Mouse (Mus musculus) testis, adult 2 months (tissue): ENCODE results near the gene Ubiad1. TPM values are rescaled to one million over a fixed set of nuclear protein-coding genes. Genes with fewer than 3 reads are reported as not detected.

ENCODE experiments used
- H3K27ac ChIP-seq: fragments of 200-500 bp; 2 replicates; pipeline ENCODE4 v1.5.1; 2012; ENCODE audit warnings: low read depth, low read length; ENCODE audit not compliant: control insufficient read depth, insufficient read depth
- H3K27me3 ChIP-seq: fragments of 200-500 bp; 2 replicates; pipeline ENCODE4 v1.6.1; 2012; ENCODE audit warnings: mild to moderate bottlenecking, low read length, moderate library complexity; ENCODE audit not compliant: control insufficient read depth, insufficient read depth
- H3K36me3 ChIP-seq: fragments of 200-500 bp; 2 replicates; pipeline ENCODE4 v1.6.1; 2012; ENCODE audit warnings: mild to moderate bottlenecking, low read length; ENCODE audit not compliant: control insufficient read depth, insufficient read depth
- H3K4me1 ChIP-seq: fragments of 200-500 bp; 2 replicates; pipeline ENCODE4 v1.6.1; 2012; ENCODE audit warnings: low read length; ENCODE audit not compliant: control insufficient read depth, insufficient read depth
- H3K4me3 ChIP-seq: fragments of 200-500 bp; 2 replicates; pipeline ENCODE4 v1.5.1; 2012; ENCODE audit warnings: low read depth, mild to moderate bottlenecking, low read length, moderate library complexity, mixed read lengths; ENCODE audit not compliant: control insufficient read depth
- CTCF ChIP-seq: fragments of 200-500 bp; IDR thresholded peaks from 2 replicates; pipeline ENCODE4 v1.5.1; 2012; ENCODE audit warnings: low read depth, mild to moderate bottlenecking, inconsistent platforms, low read length, moderate library complexity; ENCODE audit not compliant: control insufficient read depth, insufficient read depth, insufficient replicate concordance
- POLR2A ChIP-seq: fragments of 200-500 bp; IDR thresholded peaks from 2 replicates; pipeline ENCODE4 v1.6.1; 2012; ENCODE audit warnings: low read depth, mild to moderate bottlenecking, inconsistent platforms, low read length, moderate library complexity; ENCODE audit not compliant: control insufficient read depth
- polyA plus RNA-seq: library from polyadenylated mRNA; depleted of rRNA; stranded (reverse); fragments of >200 nt; gene quantifications from 2 replicates; pipeline ENCODE4 v1.2.3, GENCODE M21; 2012

Gene Ubiad1
- polyA plus RNA-seq, 1 experiment = 14.5 TPM

DNA sequence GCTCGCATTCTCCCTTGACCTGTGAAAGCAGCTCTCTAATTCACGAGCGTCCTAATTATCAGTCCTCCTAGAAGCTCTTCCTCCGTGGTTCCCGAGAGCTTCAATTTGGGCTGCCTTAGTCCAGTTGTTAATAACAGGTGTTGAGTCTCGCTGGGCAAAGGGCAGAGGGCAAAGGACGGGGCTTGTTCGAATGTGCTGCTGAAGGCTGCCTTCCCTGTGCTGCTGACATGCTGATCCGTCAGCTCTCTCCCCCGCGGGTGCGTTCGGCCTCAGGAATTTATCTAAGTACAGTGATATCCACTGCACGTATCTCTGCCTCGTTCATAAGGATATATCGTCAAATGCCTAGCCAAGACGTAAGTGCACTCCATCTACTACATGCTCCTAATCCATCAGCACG is 11.2 kb downstream of the Ubiad1 start:
- Histone ChIP-seq H3K27me3 (no peaks in the 10 kb centered on the region), H3K27ac (no peak overlapping the region), H3K4me3 (no peak overlapping the region), H3K4me1 (peaks cover 2% of the 10 kb centered on the region; the same call in 1 of the 2 replicates), H3K36me3 (0 out of 2 replicates have a peak, but pooled peaks cover 3% of the 10 kb centered on the region)
- TF ChIP-seq CTCF (no peak), POLR2A (no peak)

GRCm38 (mm10) chr4:148432488-148432887 is 12.1 kb downstream of the Ubiad1 start:
- peaks cover 2% of the 10 kb centered on the region; the same call in 1 of the 2 replicates for H3K4me1 ChIP-seq
- TF ChIP-seq CTCF (no peak), POLR2A (no peak)
- 0 out of 2 replicates have a peak, but pooled peaks cover 3% of the 10 kb centered on the region for H3K36me3 ChIP-seq
- no peak overlapping the region for H3K4me3 ChIP-seq
- no peak overlapping the region for H3K27ac ChIP-seq
- H3K27me3 ChIP-seq = no peaks in the 10 kb centered on the region

DNA sequence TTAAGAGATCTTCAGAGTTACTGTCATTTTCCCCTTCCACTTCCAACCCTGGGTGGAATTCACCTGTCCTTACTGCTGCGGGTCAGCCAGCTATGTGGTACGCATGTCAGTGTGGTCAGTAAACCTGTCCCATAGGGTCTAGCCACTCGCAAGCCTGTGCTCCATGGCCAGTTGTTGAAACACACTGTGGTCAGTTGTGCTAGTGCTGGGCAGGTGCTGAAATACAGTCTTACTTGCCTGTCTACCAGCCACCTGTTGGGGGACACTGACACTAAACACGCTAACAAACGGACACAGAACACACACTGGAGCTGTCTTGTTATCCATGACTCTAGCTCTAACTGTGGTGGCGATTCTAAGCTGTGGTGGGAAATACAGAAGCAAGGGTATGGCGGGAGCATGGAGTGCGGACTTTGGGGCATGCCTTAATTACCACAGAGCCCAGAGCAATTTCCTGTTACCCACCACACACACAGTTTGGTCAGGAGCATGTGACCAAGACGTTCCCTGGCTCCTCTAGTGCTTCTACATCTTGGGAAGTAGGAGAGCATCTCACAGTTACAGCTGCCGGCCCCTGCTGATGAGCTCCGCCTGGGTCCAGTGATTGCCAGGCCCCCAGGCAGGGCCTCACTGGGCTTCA is 13.6 kb downstream of the Ubiad1 start:
- no peak overlapping the region for H3K4me3 ChIP-seq
- H3K4me1 ChIP-seq = peaks cover 2% of the 10 kb centered on the region; the same call in 1 of the 2 replicates
- H3K27ac ChIP-seq = no peak overlapping the region
- no peak for TF ChIP-seq POLR2A
- no peak for TF ChIP-seq CTCF
- 0 out of 2 replicates have a peak, but pooled peaks cover 1% of the 10 kb centered on the region for H3K36me3 ChIP-seq
- H3K27me3 ChIP-seq = no peaks in the 10 kb centered on the region

- Histone ChIP-seq H3K4me3 (no peak overlapping the region), H3K36me3 (0 out of 2 replicates have a peak, but pooled peaks cover 1% of the 10 kb centered on the region), H3K4me1 (peaks cover 2% of the 10 kb centered on the region; the same call in 1 of the 2 replicates), H3K27me3 (no peaks in the 10 kb centered on the region), H3K27ac (no peak overlapping the region)
- TF ChIP-seq CTCF = peak; percentile 85
- TF ChIP-seq POLR2A = no peak
Observed at GRCm38 (mm10) chr4:148429686-148430085, 14.9 kb downstream of the Ubiad1 start.

DNA sequence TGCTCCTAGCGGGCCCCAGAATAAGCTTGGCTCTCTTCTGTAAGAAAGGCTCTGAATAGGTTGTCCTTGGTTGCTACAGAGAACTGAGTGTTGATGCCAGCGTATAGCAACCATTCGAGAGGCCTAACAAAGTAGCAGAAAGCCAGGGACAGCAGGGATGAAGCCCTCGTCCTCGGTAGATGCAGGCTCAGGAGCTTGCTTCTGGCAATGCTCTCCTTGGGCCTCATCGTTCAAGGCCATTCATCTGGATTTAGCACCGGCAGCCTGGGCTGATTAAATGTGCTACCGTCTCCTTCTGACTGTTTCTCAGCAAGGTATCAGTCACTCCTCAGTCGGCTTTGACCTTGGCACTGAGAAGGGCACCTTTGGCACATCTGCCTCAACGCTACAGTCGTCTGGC is 15.4 kb downstream of the Ubiad1 start:
- H3K27me3 ChIP-seq = no peaks in the 10 kb centered on the region

GRCm38 (mm10) chr4:148428544-148428943 is 16.0 kb downstream of the Ubiad1 start:
- peaks cover 2% of the 10 kb centered on the region; the same call in 1 of the 2 replicates for H3K4me1 ChIP-seq
- no peak for TF ChIP-seq CTCF
- TF ChIP-seq POLR2A = no peak
- no peak overlapping the region for H3K4me3 ChIP-seq
- H3K36me3 ChIP-seq = no peaks in the 10 kb centered on the region
- no peak overlapping the region for H3K27ac ChIP-seq
- no peaks in the 10 kb centered on the region for H3K27me3 ChIP-seq

More for the DNA sequence above, 15.4 kb downstream of the Ubiad1 start:
- Histone ChIP-seq H3K4me3 (no peak overlapping the region), H3K36me3 (no peaks in the 10 kb centered on the region), H3K4me1 (peaks cover 2% of the 10 kb centered on the region; the same call in 1 of the 2 replicates), H3K27ac (no peak overlapping the region)
- TF ChIP-seq CTCF = no peak
- no peak for TF ChIP-seq POLR2A

GRCm38 (mm10) chr4:148426950-148427850 is 17.4 kb downstream of the Ubiad1 start:
- Histone ChIP-seq H3K4me3 (no peak overlapping the region), H3K27ac (no peak overlapping the region)

More at GRCm38 (mm10) chr4:148426950-148427850, 17.4 kb downstream of the Ubiad1 start:
- TF ChIP-seq CTCF (no peak), POLR2A (no peak)
- no peaks in the 10 kb centered on the region for H3K36me3 ChIP-seq
- H3K27me3 ChIP-seq = no peaks in the 10 kb centered on the region
- H3K4me1 ChIP-seq = peaks cover 2% of the 10 kb centered on the region; the same call in 1 of the 2 replicates
